Mouse (Mus musculus) cortical plate, adult 2 months (tissue): ENCODE data around the gene Ankib1. TPM values are rescaled to one million over a fixed set of nuclear protein-coding genes. Genes with fewer than 3 reads are reported as not detected.

ENCODE experiments used
- H3K27ac ChIP-seq: fragments of 200-500 bp; 2 replicates; pipeline ENCODE4 v1.5.1; 2012; ENCODE audit warnings: low read length, control low read depth, inconsistent platforms; ENCODE audit not compliant: insufficient read depth
- H3K4me1 ChIP-seq: fragments of 200-500 bp; 2 replicates; pipeline ENCODE4 v1.6.1; 2011; ENCODE audit warnings: low read length; ENCODE audit not compliant: control insufficient read depth, insufficient read depth
- H3K4me3 ChIP-seq: fragments of 200-500 bp; 2 replicates; pipeline ENCODE4 v1.5.1; 2011; ENCODE audit warnings: mild to moderate bottlenecking, low read length, control low read depth; ENCODE audit not compliant: insufficient read depth
- CTCF ChIP-seq: fragments of 200-500 bp; IDR thresholded peaks from 2 replicates; pipeline ENCODE4 v1.5.1; 2011; ENCODE audit warnings: mild to moderate bottlenecking, control low read depth, low read length; ENCODE audit not compliant: insufficient read depth; ENCODE audit errors: extremely low read depth
- POLR2A ChIP-seq: fragments of 200-500 bp; IDR thresholded peaks from 2 replicates; pipeline ENCODE4 v1.6.1; 2011; ENCODE audit warnings: mild to moderate bottlenecking, low read length, control low read depth; ENCODE audit not compliant: insufficient read depth; ENCODE audit errors: extremely low read depth
- polyA plus RNA-seq: library from polyadenylated mRNA; depleted of rRNA; stranded (reverse); fragments of >200 nt; gene quantifications from 2 replicates; pipeline ENCODE4 v1.2.3, GENCODE M21; 2012

The Ankib1 gene
- polyA plus RNA-seq, 1 experiment = 22.4 TPM

- TF ChIP-seq POLR2A (no peak), CTCF (no peak)
- peak overlapping the region; percentile 35; the same call in 1 of the 2 replicates for H3K27ac ChIP-seq
- H3K4me1 ChIP-seq = no peaks in the 10 kb centered on the region
- no peak overlapping the region for H3K4me3 ChIP-seq
These were observed 79.3 kb downstream of the Ankib1 start for GRCm38 (mm10) chr5:3723415-3723814.

GRCm38 (mm10) chr5:3722873-3723272, 79.9 kb downstream of the Ankib1 start:
- TF ChIP-seq CTCF (no peak), POLR2A (no peak)
- Histone ChIP-seq H3K4me1 (no peaks in the 10 kb centered on the region), H3K27ac (no peak overlapping the region), H3K4me3 (no peak overlapping the region)

- TF ChIP-seq POLR2A (no peak), CTCF (no peak)
- H3K27ac ChIP-seq = no peak overlapping the region
- H3K4me3 ChIP-seq = no peak overlapping the region
- H3K4me1 ChIP-seq = no peaks in the 10 kb centered on the region
These were observed 83.4 kb downstream of the Ankib1 start for GRCm38 (mm10) chr5:3719371-3719770.

GRCm38 (mm10) chr5:3715800-3716199, 86.9 kb downstream of the Ankib1 start:
- TF ChIP-seq POLR2A = no peak
- TF ChIP-seq CTCF = no peak
- H3K27ac ChIP-seq = peak overlapping the region; percentile 12

GRCm38 (mm10) chr5:3702180-3702579, 100.5 kb downstream of the Ankib1 start:
- TF ChIP-seq POLR2A = no peak
- TF ChIP-seq CTCF = no peak
- H3K4me1 ChIP-seq = no peaks in the 10 kb centered on the region
- H3K4me3 ChIP-seq = no peak overlapping the region

More at GRCm38 (mm10) chr5:3715800-3716199, 86.9 kb downstream of the Ankib1 start:
- Histone ChIP-seq H3K4me3 (no peak overlapping the region), H3K4me1 (no peaks in the 10 kb centered on the region)

GRCm38 (mm10) chr5:3700025-3700424, 102.7 kb downstream of the Ankib1 start:
- no peak for TF ChIP-seq CTCF
- no peak for TF ChIP-seq POLR2A
- H3K4me3 ChIP-seq = no peak overlapping the region
- H3K27ac ChIP-seq = no peak overlapping the region
- no peaks in the 10 kb centered on the region for H3K4me1 ChIP-seq

More at GRCm38 (mm10) chr5:3702180-3702579, 100.5 kb downstream of the Ankib1 start:
- H3K27ac ChIP-seq = no peak overlapping the region

GRCm38 (mm10) chr5:3696031-3696430, 106.7 kb downstream of the Ankib1 start:
- no peak overlapping the region for H3K4me3 ChIP-seq
- H3K27ac ChIP-seq = no peak overlapping the region
- no peaks in the 10 kb centered on the region for H3K4me1 ChIP-seq
- TF ChIP-seq POLR2A = no peak
- TF ChIP-seq CTCF = no peak

GRCm38 (mm10) chr5:3695191-3695590, 107.5 kb downstream of the Ankib1 start:
- TF ChIP-seq CTCF (no peak), POLR2A (no peak)
- H3K4me3 ChIP-seq = no peak overlapping the region
- H3K4me1 ChIP-seq = no peaks in the 10 kb centered on the region
- H3K27ac ChIP-seq = no peak overlapping the region

GRCm38 (mm10) chr5:3692956-3693355, 109.8 kb downstream of the Ankib1 start:
- H3K4me1 ChIP-seq = no peaks in the 10 kb centered on the region
- no peak overlapping the region for H3K27ac ChIP-seq
- H3K4me3 ChIP-seq = no peak overlapping the region
- TF ChIP-seq CTCF (no peak), POLR2A (no peak)

- Histone ChIP-seq H3K4me3 (no peak overlapping the region), H3K4me1 (no peaks in the 10 kb centered on the region), H3K27ac (no peak overlapping the region)
- TF ChIP-seq CTCF = no peak
- TF ChIP-seq POLR2A = no peak
These were observed 111.4 kb downstream of the Ankib1 start for GRCm38 (mm10) chr5:3691283-3691682.
